Mouse (Mus musculus): ENCODE measurements at regions not wholly inside any gene's neighbourhood (a gene's known extent, or its start where the extent isn't known, plus 50 kb on each side); places are given as distances from the start of the nearest gene placed in this dataset.

- no peak for DNase-seq (ENCODE audit: low spot score)
Measured at GRCm38 (mm10) chr1:23207843-23208242, 105.8 kb upstream of the 4933415F23Rik start.

- no peak for DNase-seq (ENCODE audit: low spot score)
Measured at GRCm38 (mm10) chr1:23207024-23207423, 105.0 kb upstream of the 4933415F23Rik start.

GRCm38 (mm10) chr1:23202511-23203435 is 100.7 kb upstream of the 4933415F23Rik start:
- no peak for DNase-seq (ENCODE audit: low spot score)

- DNase-seq (ENCODE audit: low spot score) = no peak
Measured at GRCm38 (mm10) chr1:23200460-23200859, 98.4 kb upstream of the 4933415F23Rik start.

GRCm38 (mm10) chr1:23190316-23191005 is 88.4 kb upstream of the 4933415F23Rik start:
- no peak for DNase-seq (ENCODE audit: low spot score)

- DNase-seq (ENCODE audit: low spot score) = no peak
Measured at GRCm38 (mm10) chr1:23189790-23190189, 87.7 kb upstream of the 4933415F23Rik start.

GRCm38 (mm10) chr1:23188216-23188615 is 86.2 kb upstream of the 4933415F23Rik start:
- DNase-seq (ENCODE audit: low spot score) = peak; percentile 3

- peak; percentile 49 for DNase-seq (ENCODE audit: low spot score)
Measured at GRCm38 (mm10) chr1:23187446-23188206, 85.6 kb upstream of the 4933415F23Rik start.

GRCm38 (mm10) chr1:23184728-23185127 is 82.7 kb upstream of the 4933415F23Rik start:
- DNase-seq (ENCODE audit: low spot score) = peak; percentile 3

- DNase-seq (ENCODE audit: low spot score) = no peak
Measured at GRCm38 (mm10) chr1:23182541-23182940, 80.5 kb upstream of the 4933415F23Rik start.

GRCm38 (mm10) chr1:23178335-23178974 is 76.4 kb upstream of the 4933415F23Rik start:
- DNase-seq (ENCODE audit: low spot score) = no peak

- no peak for DNase-seq (ENCODE audit: low spot score)
Measured at GRCm38 (mm10) chr1:23174022-23174421, 72.0 kb upstream of the 4933415F23Rik start.

GRCm38 (mm10) chr1:23173054-23173802 is 71.2 kb upstream of the 4933415F23Rik start:
- peak; percentile 9 for DNase-seq (ENCODE audit: low spot score)

- no peak for DNase-seq (ENCODE audit: low spot score)
Measured at GRCm38 (mm10) chr1:23171336-23171735, 69.3 kb upstream of the 4933415F23Rik start.

- no peak for DNase-seq (ENCODE audit: low spot score)
Measured at GRCm38 (mm10) chr1:23170711-23171110, 68.7 kb upstream of the 4933415F23Rik start.

- DNase-seq (ENCODE audit: low spot score) = no peak
Measured at GRCm38 (mm10) chr1:23168504-23168903, 66.5 kb upstream of the 4933415F23Rik start.

- DNase-seq (ENCODE audit: low spot score) = no peak
Measured at GRCm38 (mm10) chr1:23163371-23163935, 61.4 kb upstream of the 4933415F23Rik start.

- DNase-seq (ENCODE audit: low spot score) = no peak
Measured at GRCm38 (mm10) chr1:23162766-23163165, 60.7 kb upstream of the 4933415F23Rik start.

All from gastrocnemius, adult 18-20 months (tissue).